Mouse (Mus musculus): ENCODE data around the gene Ucn. TPM values are rescaled to one million over a fixed set of nuclear protein-coding genes. Genes with fewer than 3 reads are reported as not detected.

Gene Ucn
- not detected for total RNA-seq (2021)
- long read RNA-seq, experiment 1 = 0 reads
- long read RNA-seq, experiment 2 = 0 reads

DNA sequence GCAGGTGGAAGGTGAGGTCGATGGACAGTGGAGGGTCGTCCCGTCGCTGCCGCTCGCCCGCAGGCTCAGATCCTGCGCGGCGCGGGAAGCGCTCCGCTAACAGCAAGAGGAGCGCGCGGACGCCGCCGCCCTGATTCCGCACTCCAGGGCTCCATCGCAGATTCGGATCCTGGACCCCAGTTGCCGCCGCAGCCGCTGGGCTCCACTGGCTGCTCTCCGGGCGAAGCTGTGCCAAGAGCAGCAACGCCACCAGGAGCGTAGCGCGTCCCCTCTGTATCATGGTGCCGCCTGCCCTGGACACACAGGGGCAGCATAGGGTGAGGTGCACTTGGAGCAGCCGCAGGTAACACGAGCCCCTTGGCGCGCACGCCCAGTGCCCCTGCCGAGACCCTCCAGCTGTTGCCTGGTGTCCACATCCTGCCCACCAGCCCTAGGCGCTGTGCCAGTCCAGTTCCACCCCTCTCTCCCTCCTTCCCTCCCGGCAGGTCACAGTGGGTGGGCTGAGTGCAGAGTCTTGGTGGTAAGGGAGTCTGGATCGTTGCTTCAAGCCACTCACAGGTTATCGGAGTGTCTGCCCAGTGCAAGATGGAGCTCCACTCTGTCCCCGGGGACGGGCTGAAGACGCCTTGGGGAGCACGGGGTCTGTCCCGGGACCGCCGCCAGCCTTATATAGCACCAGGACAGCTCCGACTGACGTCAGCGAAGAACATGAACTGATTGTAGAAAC, at the start of gene Ucn:
Ucn (minus strand) TSS at position 589 of the 727 bp plus-strand sequence.
- no peak for DNase-seq

GRCm38 (mm10) chr5:31183678-31184077, 45.0 kb upstream of the Ucn start:
- no peak for DNase-seq

- no peak for DNase-seq
Observed at GRCm38 (mm10) chr5:31181183-31181770, 42.6 kb upstream of the Ucn start.

GRCm38 (mm10) chr5:31179766-31180630, 41.4 kb upstream of the Ucn start, which contains the start of the genes Gm29609 and Gtf3c2:
Gene Gm29609 (minus strand): TSS chr5:31179911.
Gene Gtf3c2 (minus strand): TSS chr5:31180144.
- peak; percentile 94 for DNase-seq

- DNase-seq = no peak
Observed at GRCm38 (mm10) chr5:31179301-31179765, 40.7 kb upstream of the Ucn start.

- DNase-seq = no peak
Observed at GRCm38 (mm10) chr5:31168630-31169029, 30.0 kb upstream of the Ucn start.

- no peak for DNase-seq
Observed at GRCm38 (mm10) chr5:31164878-31165277, 26.2 kb upstream of the Ucn start.

- DNase-seq = no peak
Observed at GRCm38 (mm10) chr5:31162462-31162861, 23.8 kb upstream of the Ucn start.

- DNase-seq = peak; percentile 80
Observed at GRCm38 (mm10) chr5:31154152-31154553, 15.5 kb upstream of the Ucn start, which contains the start of gene Mpv17. Gene Mpv17 (minus strand): TSS chr5:31154251.

GRCm38 (mm10) chr5:31153516-31154151, 15.0 kb upstream of the Ucn start:
- DNase-seq = peak; percentile 48

GRCm38 (mm10) chr5:31151746-31152145, 13.1 kb upstream of the Ucn start:
- DNase-seq = no peak

DNA sequence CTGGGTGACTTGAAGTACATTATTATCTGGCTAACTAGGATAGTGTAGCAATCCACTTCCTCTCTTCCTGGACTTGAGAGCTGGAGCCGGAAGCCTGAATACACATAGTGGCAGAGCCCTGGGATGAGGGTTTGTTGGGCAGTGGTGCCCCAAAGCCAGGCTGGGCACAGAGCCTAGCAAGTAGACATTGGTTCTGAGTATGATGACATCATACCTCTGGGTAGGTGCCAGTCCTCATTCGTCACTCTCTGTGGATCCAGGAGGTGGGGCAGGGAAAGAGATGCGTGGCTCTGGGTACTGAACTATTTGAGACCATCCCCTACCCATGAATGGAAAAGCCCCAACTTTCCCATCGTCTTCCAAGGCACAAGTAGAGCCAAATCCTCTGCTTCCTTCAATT, 11.2 kb upstream of the Ucn start:
- no peak for DNase-seq

- no peak for DNase-seq
Observed at GRCm38 (mm10) chr5:31138968-31139425, 368 bp upstream of the Ucn start.

DNA sequence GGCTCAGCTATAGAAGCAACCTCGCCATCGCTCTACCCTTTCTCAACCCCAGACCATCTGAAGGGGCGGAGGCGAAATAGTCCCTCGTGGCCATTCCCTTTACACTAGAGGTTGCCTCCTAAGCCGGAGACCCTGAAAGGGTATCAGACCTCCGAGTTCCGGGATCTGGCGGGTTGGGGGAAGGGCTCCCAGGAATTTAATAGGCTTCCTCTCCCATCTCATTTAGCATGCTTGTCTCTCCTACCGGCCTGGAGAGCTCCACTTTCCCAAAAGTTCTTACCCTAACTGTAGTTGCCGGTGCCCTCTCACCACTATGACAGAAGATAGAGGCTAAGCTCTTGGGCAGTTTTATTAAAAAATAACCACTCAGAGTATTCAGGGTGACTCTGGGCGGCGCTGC, 971 bp downstream of the Ucn start:
- no peak for DNase-seq

- DNase-seq = no peak
Observed at GRCm38 (mm10) chr5:31136730-31137424, 1.8 kb downstream of the Ucn start.

DNA sequence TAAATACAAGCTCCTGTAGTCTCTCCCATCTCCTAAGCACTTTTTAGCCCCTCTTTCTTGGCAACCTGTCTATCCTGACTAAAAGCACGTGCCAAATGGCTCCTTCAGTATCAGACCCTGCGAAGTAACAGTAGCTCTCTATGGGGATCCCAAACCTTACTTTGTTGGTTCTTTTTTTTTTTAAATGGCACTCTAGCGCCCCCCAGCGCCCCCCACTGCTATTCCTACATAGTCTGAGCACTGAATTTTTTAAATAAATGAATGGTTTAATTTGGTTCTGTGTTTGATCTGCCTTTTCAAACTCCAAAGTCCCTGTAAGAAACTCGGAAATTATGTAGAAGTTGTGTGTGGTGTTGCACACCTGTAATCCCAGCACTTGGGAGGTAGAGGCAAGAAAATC, 12.6 kb downstream of the Ucn start:
- DNase-seq = no peak

DNA sequence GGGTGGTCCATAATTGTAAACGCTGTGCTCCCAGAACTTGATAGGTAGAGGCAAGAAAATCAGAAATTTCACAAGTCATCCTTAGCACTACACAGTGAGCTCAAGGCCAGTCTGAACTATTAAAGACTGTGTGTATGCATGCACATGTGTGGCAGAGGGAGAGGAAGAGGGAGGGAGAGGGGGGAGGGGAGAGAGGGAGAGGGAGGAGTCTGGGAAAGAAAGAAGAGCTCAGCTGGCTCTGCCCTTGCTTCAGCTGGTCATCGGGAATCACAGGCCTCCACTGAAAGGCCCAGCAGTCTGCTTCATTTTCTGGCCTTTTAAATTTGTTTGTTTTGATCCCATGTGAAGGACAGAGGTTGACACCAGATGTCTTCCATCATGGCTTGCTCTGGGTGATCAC, 15.1 kb downstream of the Ucn start:
- DNase-seq = no peak

DNA sequence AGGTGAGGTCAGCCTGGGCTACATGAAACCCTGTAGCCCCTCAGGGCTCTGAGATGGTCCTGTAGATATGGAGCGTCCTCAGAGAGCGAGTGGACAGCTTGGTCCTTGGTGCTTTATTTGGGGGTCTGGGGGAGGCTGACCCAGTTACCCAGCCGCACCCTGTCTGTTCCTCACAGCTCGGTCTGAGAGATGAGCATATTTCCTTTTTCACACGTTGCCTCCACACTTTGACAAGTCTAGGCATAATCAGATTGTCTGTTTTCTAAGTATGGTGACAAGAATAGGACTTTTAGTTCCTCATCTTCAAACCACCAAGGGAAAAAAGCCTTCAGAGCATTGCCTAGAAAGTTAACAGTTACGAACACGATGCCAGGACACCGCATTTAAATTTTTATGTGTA, 17.5 kb downstream of the Ucn start:
- no peak for DNase-seq

GRCm38 (mm10) chr5:31116912-31117311, 21.7 kb downstream of the Ucn start:
- DNase-seq = peak; percentile 34

DNA sequence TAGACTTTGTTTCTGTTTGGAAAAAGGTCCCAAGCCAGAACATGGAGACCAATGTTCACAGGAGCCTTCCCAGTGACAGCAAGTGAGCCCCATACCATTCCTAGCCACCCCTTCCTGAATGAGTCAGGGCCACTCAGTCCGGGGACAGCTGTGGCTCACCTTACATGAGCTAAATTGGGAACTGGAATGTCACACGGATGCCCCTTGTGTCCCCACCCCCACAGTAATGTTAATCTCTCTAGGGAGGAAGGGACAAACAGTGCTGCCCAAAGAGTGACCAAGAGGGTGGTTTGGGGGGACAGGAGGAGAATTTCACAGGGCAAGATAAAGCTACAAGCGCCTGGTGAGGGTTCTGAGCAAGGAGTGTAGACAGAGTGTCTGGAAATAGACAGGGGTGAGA, 22.3 kb downstream of the Ucn start, which contains the start of gene Trim54:
Trim54 (plus strand) TSS at position 359 of the 400 bp plus-strand sequence.
- DNase-seq = peak; percentile 76

GRCm38 (mm10) chr5:31110781-31111180, 27.8 kb downstream of the Ucn start:
- no peak for DNase-seq

Measured in gastrocnemius, postnatal 25 days (tissue).